Mouse (Mus musculus) liver, adult 2 months (tissue): ENCODE data around the gene Limk2.

Experiments used
- CTCF ChIP-seq: fragments of 200-500 bp; IDR thresholded peaks from 2 replicates; pipeline ENCODE4 v1.5.1; 2011; ENCODE audit warnings: low read depth, low read length, control low read depth
- POLR2A ChIP-seq: fragments of 200-500 bp; IDR thresholded peaks from 2 replicates; pipeline ENCODE4 v1.6.1; 2011; ENCODE audit warnings: low read length, control low read depth; ENCODE audit not compliant: insufficient read depth; ENCODE audit errors: extremely low read depth

DNA sequence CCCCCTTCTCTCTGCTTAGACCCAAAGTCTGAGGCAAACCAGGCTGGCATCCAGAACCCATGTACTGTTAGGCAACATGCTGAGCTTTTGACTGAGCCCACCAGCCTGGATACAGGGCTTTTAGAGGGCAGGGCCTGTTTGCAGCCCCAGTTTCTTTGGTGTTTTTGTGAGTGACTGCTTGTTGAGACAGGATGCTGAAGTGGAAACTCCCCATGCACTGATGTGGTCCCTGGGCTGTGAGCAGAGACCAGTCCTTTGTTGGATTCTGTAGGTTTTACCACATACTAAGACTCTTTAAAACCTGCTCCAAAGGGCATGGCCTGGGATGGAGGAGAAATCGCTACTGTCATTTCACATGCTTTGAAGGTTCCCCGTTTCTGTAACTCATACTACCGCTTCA lies 64.1 kb downstream of the Limk2 start:
- TF ChIP-seq POLR2A (no peak), CTCF (no peak)
